Mouse (Mus musculus) spleen, embryonic (tissue): ENCODE results near the gene Frmd4a.

Experiments
- CTCF ChIA-PET: fragments of 350-600 bp; sonication (Branson Sonifier 250); formaldehyde crosslinking; loops from one replicate; lab custom pipeline; 2022; lab: Charles Lee

The Frmd4a gene

GRCm38 (mm10) chr2:4517553-4518125 lies 500.1 kb downstream of the Frmd4a start:
- CTCF ChIA-PET: no interaction called here

- CTCF ChIA-PET: no interaction called here
These were observed 501.0 kb downstream of the Frmd4a start for GRCm38 (mm10) chr2:4518549-4518948.

GRCm38 (mm10) chr2:4522769-4523487 lies 505.4 kb downstream of the Frmd4a start:
- CTCF ChIA-PET: interaction anchor here (0.6 kb wide), 1 partner anchor 24 kb away, joined by 4 read pairs; no protein-coding TSS in a partner anchor

- CTCF ChIA-PET: no interaction called here
These were observed 509.6 kb downstream of the Frmd4a start for GRCm38 (mm10) chr2:4527094-4527493.

- CTCF ChIA-PET: no interaction called here
These were observed 511.8 kb downstream of the Frmd4a start for GRCm38 (mm10) chr2:4529254-4529729.

GRCm38 (mm10) chr2:4531533-4532197 lies 514.1 kb downstream of the Frmd4a start:
- CTCF ChIA-PET: no interaction called here

- CTCF ChIA-PET: no interaction called here
These were observed 514.7 kb downstream of the Frmd4a start for GRCm38 (mm10) chr2:4532198-4532568.

- CTCF ChIA-PET: no interaction called here
These were observed 515.4 kb downstream of the Frmd4a start for GRCm38 (mm10) chr2:4532945-4533344.

GRCm38 (mm10) chr2:4535187-4535864 lies 517.8 kb downstream of the Frmd4a start:
- CTCF ChIA-PET: no interaction called here

GRCm38 (mm10) chr2:4541330-4541729 lies 523.8 kb downstream of the Frmd4a start:
- CTCF ChIA-PET: no interaction called here

GRCm38 (mm10) chr2:4541844-4542628 lies 524.5 kb downstream of the Frmd4a start:
- CTCF ChIA-PET: no interaction called here

- CTCF ChIA-PET: interaction anchor here (0.5 kb wide), 1 partner anchor 158 kb away, joined by 7 read pairs; no protein-coding TSS in a partner anchor
These were observed 525.3 kb downstream of the Frmd4a start for GRCm38 (mm10) chr2:4542629-4543416.

- CTCF ChIA-PET: interaction anchor here (0.5 to 0.6 kb wide), 2 partner anchors 13 to 157 kb away, joined by 4 to 7 read pairs; no protein-coding TSS in a partner anchor
These were observed 525.9 kb downstream of the Frmd4a start for GRCm38 (mm10) chr2:4543417-4543775.

- CTCF ChIA-PET: no interaction called here
These were observed 526.8 kb downstream of the Frmd4a start for GRCm38 (mm10) chr2:4544360-4544759.

- CTCF ChIA-PET: no interaction called here
These were observed 527.7 kb downstream of the Frmd4a start for GRCm38 (mm10) chr2:4545261-4545660.

GRCm38 (mm10) chr2:4547003-4547662 lies 529.6 kb downstream of the Frmd4a start:
- CTCF ChIA-PET: no interaction called here

- CTCF ChIA-PET: no interaction called here
These were observed 531.8 kb downstream of the Frmd4a start for GRCm38 (mm10) chr2:4549271-4549670.

- CTCF ChIA-PET: no interaction called here
These were observed 532.7 kb downstream of the Frmd4a start for GRCm38 (mm10) chr2:4550017-4550763.

- CTCF ChIA-PET: no interaction called here
These were observed 533.9 kb downstream of the Frmd4a start for GRCm38 (mm10) chr2:4551438-4551837.
